Mouse (Mus musculus): ENCODE measurements around the gene Grm3. TPM values are rescaled to one million over a fixed set of nuclear protein-coding genes. Genes with fewer than 3 reads are reported as not detected.

The Grm3 gene
- polyA plus RNA-seq, 1 experiment from 2014 or later: 6.9 TPM

DNA sequence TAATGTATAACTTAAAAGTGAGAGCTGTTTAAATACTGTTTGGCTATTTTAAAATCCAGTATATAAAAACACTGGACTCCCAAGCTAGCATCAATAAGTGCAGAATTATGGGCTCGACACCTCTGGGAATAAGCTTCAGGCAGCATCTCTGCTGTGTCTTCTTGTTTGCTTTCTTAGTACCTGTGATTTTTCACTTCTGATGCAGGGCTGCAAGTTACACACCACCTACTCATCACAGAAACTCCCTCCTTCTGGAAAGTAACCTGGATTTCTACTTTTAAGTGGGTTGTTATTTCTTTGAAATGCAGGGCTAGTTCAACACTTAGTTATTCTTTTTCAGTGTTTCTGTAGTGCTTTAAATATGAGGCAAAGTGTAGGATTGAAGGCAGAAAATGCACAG, 32.6 kb downstream of the Grm3 start:
- Histone ChIP-seq H3K27me3 (replicated peaks) (no peaks in the 10 kb centered on the region), H3K27ac (no peak overlapping the region), H3K4me2 (replicated peaks) (no peak overlapping the region), H3K9ac (no peak overlapping the region), H3K4me1 (no peaks in the 10 kb centered on the region), H3K36me3 (no peaks in the 10 kb centered on the region), H3K9me3 (no peaks in the 10 kb centered on the region), H3K4me3 (no peak overlapping the region)
- ATAC-seq (ENCODE audit: low FRiP score, low read depth): no peak
- 85% methylated on average over 1 of the region's 1 CpGs for WGBS

DNA sequence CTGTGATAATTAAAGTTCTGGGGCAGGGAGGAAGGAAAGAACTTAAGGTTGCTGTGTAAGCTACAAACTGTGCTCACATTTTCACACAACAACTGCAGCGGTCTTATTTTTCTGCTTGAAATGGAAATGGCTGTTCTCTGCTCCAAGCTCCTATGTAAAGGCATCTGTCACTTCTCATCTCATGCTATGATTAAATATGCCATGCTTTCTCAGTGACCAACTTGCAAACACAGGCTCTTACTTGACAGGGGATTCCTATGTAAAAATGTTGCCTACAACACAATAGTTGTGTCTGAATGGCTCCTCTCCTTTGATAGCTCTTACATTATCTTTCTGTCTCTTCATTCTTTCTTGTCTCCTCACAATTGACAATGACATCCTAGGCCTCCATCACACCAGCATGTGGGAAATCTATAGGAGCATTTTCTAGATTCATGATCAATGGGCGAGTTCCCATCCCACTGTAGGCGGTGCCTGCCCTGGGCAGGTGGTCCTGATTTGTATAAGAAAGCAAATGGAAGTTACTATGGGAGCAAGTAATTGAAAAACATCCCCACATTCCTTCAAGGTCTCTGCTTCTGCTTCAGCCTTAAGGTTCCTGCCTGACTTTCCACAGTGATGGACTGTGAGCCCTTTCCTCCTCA, 34.2 kb downstream of the Grm3 start:
- WGBS: 41% methylated on average over 3 of the region's 3 CpGs
- no peaks in the 10 kb centered on the region for H3K9me3 ChIP-seq
- no peaks in the 10 kb centered on the region for H3K4me1 ChIP-seq
- H3K9ac ChIP-seq: no peak overlapping the region
- ATAC-seq (ENCODE audit: low FRiP score, low read depth): no peak
- no peaks in the 10 kb centered on the region for H3K36me3 ChIP-seq
- H3K27ac ChIP-seq: no peak overlapping the region
- H3K4me3 ChIP-seq: no peak overlapping the region
- H3K4me2 ChIP-seq (replicated peaks): no peak overlapping the region
- no peaks in the 10 kb centered on the region for H3K27me3 ChIP-seq (replicated peaks)

DNA sequence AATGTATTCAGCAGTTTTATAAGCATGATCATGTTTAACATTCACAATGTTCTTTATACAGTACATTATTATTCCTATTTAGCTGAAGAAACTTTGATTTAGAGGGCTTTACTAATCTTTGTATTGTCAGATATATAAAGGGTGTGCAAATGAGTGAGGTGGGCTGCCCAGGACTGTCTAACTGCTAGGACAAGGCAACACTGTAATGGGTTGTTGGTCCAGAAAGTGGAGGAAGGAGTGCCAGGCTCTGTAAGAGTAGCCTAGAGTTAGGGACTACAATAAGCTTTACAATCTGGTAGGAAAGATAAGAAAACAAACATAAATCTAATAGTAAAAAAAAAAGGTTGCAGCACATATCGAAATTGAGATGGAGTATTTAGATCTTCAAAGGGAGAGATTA, 34.8 kb downstream of the Grm3 start:
- no peak for ATAC-seq (ENCODE audit: low FRiP score, low read depth)

DNA sequence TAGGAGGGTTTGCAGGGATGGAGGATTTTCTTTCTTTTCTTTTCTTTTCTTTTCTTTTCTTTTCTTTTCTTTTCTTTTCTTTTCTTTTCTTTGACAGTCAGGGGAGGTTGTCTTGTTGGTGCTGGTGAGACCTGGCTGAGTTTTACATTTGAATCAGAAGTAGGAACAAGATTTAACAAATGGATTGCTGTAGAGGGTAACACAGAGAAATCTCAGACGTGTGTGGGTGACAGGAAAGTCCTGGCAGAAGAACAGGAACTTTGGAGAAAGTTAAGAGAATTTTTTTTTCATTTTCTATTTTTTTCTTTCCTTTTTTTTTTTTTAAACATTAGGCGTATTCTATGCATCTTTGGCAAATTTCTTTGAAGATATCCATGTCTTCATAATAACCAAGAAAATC, 41.8 kb downstream of the Grm3 start:
- H3K4me3 ChIP-seq: no peak overlapping the region
- 54% methylated on average over 2 of the region's 2 CpGs for WGBS
- no peaks in the 10 kb centered on the region for H3K36me3 ChIP-seq
- no peaks in the 10 kb centered on the region for H3K9me3 ChIP-seq
- H3K27me3 ChIP-seq (replicated peaks): no peaks in the 10 kb centered on the region
- no peak overlapping the region for H3K27ac ChIP-seq
- no peak overlapping the region for H3K4me2 ChIP-seq (replicated peaks)
- no peak for ATAC-seq (ENCODE audit: low FRiP score, low read depth)
- H3K4me1 ChIP-seq: no peaks in the 10 kb centered on the region
- no peak overlapping the region for H3K9ac ChIP-seq

More for the DNA sequence above, 34.8 kb downstream of the Grm3 start:
- H3K4me1 ChIP-seq: no peaks in the 10 kb centered on the region
- H3K36me3 ChIP-seq: no peaks in the 10 kb centered on the region
- no peak overlapping the region for H3K4me2 ChIP-seq (replicated peaks)
- H3K9me3 ChIP-seq: no peaks in the 10 kb centered on the region
- no peaks in the 10 kb centered on the region for H3K27me3 ChIP-seq (replicated peaks)
- H3K4me3 ChIP-seq: no peak overlapping the region
- 31% methylated on average over 1 of the region's 1 CpGs for WGBS
- H3K27ac ChIP-seq: no peak overlapping the region
- H3K9ac ChIP-seq: no peak overlapping the region

DNA sequence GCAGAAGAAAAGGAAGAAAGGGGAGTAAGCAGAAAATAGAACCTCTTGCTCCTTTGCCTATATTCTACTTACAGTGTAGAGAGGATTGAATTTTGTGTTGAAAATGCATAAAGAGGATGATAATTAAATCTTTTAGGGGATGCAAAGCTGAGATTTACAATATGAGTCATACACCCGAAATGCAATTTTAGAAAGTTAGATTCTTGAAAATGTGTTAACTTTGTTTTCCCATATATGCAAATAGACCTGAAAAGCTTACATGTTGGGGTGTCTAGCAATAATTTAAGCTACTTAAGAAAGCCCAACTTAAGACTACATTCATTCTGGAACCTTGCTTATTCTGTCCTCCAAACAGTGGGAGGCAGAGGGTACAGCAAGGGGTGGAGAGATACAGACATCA, 56.0 kb downstream of the Grm3 start:
- Histone ChIP-seq H3K4me1 (no peaks in the 10 kb centered on the region), H3K27me3 (replicated peaks) (no peaks in the 10 kb centered on the region), H3K4me3 (no peak overlapping the region), H3K4me2 (replicated peaks) (no peak overlapping the region), H3K27ac (no peak overlapping the region), H3K9me3 (no peaks in the 10 kb centered on the region), H3K36me3 (no peaks in the 10 kb centered on the region), H3K9ac (no peak overlapping the region)
- ATAC-seq (ENCODE audit: low FRiP score, low read depth): no peak
- 90% methylated on average over 1 of the region's 1 CpGs for WGBS

DNA sequence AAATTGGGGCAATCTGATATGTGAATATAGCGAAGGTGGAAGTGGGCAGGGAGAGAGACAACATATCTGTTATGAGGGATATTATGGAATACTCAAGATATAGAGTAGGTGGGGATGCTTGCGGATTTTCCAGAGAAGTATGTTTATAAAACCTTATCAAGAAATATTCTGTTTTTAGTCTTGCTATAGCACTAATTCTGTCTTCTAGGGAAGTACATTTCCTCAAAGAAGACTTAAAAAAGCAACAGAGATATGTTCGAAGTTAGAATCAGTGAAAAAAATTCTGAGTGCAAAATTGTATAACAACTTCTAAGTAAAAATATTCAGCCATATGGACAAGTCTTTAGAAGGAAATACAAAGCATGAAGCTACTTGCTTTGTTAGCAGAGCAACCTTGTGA, 61.6 kb downstream of the Grm3 start:
- Histone ChIP-seq H3K4me2 (replicated peaks) (no peak overlapping the region), H3K27me3 (replicated peaks) (no peaks in the 10 kb centered on the region), H3K9ac (no peak overlapping the region), H3K4me3 (no peak overlapping the region), H3K36me3 (no peaks in the 10 kb centered on the region), H3K4me1 (no peaks in the 10 kb centered on the region), H3K9me3 (no peaks in the 10 kb centered on the region), H3K27ac (no peak overlapping the region)
- 94% methylated on average over 3 of the region's 3 CpGs for WGBS
- no peak for ATAC-seq (ENCODE audit: low FRiP score, low read depth)

DNA sequence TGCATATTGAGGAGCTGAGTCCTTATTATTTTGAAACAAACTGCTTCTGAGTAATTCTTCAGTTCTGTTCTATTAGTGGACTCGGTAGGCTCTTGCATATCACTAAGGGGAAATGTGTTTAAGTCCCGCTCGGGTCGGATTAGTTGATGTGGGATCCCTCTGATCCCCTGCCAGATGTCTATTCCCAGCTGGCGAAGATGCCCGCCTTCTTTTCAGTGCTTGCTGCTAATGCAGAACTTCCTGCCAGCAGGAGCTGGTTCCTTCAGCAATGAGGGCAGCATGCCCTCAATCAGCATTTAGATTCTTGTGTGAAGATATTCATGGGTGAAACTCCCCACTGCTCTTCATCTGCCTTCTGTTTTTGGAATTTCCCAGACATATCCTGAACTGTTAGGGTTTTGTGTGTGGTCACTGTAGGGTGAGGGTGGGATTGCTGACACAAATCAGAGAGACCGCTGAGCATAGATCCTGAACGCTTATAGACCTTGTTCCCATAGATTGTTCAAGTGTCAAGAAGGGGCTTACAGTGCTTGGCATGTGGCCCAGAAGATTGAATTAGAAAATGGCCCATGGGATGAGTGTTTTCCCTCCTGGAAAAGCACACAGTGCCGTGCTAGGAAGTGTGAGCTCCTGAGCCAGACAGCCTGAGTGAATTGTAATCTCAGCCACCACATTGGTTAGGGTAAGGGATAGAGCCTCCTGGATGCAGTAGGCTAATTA, 62.9 kb downstream of the Grm3 start:
- no peak for ATAC-seq (ENCODE audit: low FRiP score, low read depth)
- no peak overlapping the region for H3K27ac ChIP-seq
- H3K4me2 ChIP-seq (replicated peaks): no peak overlapping the region
- H3K4me3 ChIP-seq: no peak overlapping the region
- no peak overlapping the region for H3K9ac ChIP-seq
- H3K27me3 ChIP-seq (replicated peaks): no peaks in the 10 kb centered on the region
- no peaks in the 10 kb centered on the region for H3K9me3 ChIP-seq
- no peaks in the 10 kb centered on the region for H3K4me1 ChIP-seq
- no peaks in the 10 kb centered on the region for H3K36me3 ChIP-seq
- 67% methylated on average over 9 of the region's 9 CpGs for WGBS

DNA sequence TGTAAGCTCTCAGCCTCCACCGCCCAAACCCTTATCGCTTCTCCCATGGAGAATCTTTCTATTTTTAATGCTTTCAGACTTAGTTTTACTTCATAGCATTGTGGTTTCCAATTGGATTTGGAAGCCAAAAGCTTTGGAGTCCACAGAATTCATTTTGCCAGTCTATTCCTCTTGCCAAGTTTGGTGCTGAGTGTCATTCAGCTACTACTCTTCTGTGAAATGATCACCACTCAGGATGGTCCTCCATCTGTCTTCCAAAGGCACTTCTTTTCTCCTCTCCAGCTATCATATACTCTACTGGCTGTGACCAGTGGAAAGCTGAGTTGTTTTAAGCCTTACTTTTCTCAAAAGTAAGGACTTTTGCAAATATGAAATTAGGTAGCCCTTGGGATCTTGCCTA, 86.4 kb downstream of the Grm3 start:
- Histone ChIP-seq H3K9me3 (no peaks in the 10 kb centered on the region; the same call in 1 of the 2 replicates), H3K4me2 (replicated peaks) (no peak overlapping the region), H3K27ac (no peak overlapping the region), H3K27me3 (replicated peaks) (no peaks in the 10 kb centered on the region), H3K4me3 (no peak overlapping the region), H3K4me1 (no peaks in the 10 kb centered on the region), H3K9ac (no peak overlapping the region), H3K36me3 (no peaks in the 10 kb centered on the region)
- no peak for ATAC-seq (ENCODE audit: low FRiP score, low read depth)
- WGBS: 97% methylated on average over 2 of the region's 2 CpGs

DNA sequence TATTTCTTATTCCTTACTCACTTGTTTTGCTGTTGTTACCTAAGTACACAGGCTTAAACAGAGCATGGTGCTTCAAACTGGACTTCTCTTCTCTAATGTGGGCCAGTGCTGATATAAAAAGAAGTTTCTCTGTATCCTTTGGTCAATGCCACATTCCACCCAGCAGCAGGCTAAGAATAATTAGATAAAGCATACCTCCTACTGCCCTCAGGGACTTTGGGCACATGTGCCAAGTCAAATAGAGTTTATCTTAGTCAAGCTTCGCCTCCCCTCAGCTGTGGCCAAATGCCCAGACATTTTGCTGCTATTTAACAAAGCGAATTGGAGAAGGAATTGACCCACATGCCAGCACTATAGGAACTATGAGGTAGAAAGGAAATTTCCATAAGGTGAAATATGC, 97.8 kb downstream of the Grm3 start:
- no peaks in the 10 kb centered on the region for H3K27me3 ChIP-seq (replicated peaks)
- no peak overlapping the region for H3K4me3 ChIP-seq
- H3K9ac ChIP-seq: no peak overlapping the region
- H3K36me3 ChIP-seq: no peaks in the 10 kb centered on the region
- peaks cover 5% of the 10 kb centered on the region; the same call in 1 of the 2 replicates for H3K4me1 ChIP-seq
- H3K4me2 ChIP-seq (replicated peaks): no peak overlapping the region
- no peaks in the 10 kb centered on the region for H3K9me3 ChIP-seq
- ATAC-seq (ENCODE audit: low FRiP score, low read depth): no peak
- WGBS: 75% methylated on average over 2 of the region's 2 CpGs
- H3K27ac ChIP-seq: no peak overlapping the region

DNA sequence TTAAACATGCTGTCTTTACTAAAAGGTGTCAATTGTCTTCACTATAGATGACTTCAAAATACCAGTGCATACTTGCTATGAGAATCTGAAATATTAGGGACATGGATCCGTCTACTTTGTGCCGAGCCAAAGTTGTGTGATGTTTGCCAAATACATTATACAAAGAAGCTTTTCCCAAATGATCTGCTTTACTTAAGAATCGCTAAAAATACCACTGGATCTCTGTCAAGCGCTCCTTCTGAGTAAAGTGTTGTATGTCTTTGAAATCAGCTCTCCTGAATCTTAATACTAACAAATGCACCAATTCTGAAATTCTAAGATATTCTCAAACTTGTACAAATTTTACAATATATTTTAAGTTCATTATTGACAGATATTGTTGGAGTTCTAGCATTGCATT, 100.6 kb downstream of the Grm3 start:
- no peak overlapping the region for H3K9ac ChIP-seq
- H3K27me3 ChIP-seq (replicated peaks): no peaks in the 10 kb centered on the region
- ATAC-seq (ENCODE audit: low FRiP score, low read depth): no peak
- H3K27ac ChIP-seq: no peak overlapping the region
- no peak overlapping the region for H3K4me2 ChIP-seq (replicated peaks)
- no peak overlapping the region for H3K4me3 ChIP-seq
- no peaks in the 10 kb centered on the region for H3K9me3 ChIP-seq
- H3K4me1 ChIP-seq: peaks cover 5% of the 10 kb centered on the region; the same call in 1 of the 2 replicates
- 91% methylated on average over 4 of the region's 4 CpGs for WGBS
- H3K36me3 ChIP-seq: no peaks in the 10 kb centered on the region

DNA sequence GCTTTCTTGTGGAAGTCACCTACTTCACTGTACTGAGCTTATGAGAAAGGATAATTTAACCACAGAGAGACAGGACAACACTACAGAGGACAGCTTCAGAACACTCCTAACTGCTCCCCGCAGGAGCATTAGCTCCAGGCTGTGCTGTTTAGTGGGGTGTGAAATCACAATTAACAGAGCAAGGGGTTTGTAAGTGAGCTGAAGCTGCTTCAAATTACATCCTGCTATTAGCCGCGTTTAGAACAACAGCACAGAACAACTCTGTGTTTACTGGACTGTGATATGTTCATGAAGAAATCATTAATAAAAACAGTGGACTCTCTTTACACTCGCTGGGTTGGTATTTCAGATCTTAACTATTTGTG, 101.9 kb downstream of the Grm3 start:
- no peak overlapping the region for H3K4me3 ChIP-seq

DNA sequence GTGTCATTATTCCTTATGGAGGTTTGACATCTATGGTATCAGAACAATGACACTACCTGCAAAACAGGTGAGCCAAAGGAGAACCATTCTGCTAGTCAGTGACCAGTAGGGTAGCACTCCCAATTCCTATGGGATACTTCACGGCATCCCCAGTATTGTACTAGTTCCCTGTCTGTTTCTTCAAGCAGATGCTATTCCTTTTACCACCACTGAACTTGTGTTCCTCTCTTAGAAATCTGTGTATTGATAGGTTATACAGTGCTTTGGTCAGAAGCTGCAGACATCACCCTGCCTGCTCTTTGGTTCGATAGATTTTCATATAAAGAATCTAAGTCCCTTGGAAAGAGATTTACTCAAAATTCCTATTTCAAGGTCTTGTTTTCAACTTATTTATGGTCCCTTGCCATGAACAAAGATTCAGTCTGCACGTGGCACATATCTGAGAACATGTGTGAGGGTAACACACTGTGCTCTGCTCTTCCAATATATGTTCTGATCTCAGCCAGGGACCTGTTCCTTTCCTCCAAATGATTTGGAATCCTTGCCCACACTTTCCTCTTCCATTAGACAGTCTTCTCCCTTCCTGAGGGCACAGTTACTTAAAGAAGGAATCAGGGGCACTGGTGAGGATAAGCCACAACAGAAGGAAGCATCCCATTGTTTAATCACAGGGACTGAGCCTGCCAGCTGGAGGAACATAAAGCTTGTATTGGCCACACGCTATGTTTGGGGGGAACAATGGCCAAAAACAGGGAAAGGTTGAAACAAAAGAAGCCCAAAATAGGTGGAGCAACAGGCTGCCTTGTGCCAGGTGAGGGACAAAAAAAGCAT, 102.5 kb downstream of the Grm3 start:
- H3K27ac ChIP-seq: no peak overlapping the region

More for the DNA sequence above, 101.9 kb downstream of the Grm3 start:
- no peaks in the 10 kb centered on the region for H3K27me3 ChIP-seq (replicated peaks)
- H3K36me3 ChIP-seq: no peaks in the 10 kb centered on the region
- peaks cover 5% of the 10 kb centered on the region; the same call in 1 of the 2 replicates for H3K4me1 ChIP-seq
- no peak overlapping the region for H3K9ac ChIP-seq
- no peak overlapping the region for H3K4me2 ChIP-seq (replicated peaks)
- peak; percentile 93 for ATAC-seq (ENCODE audit: low FRiP score, low read depth)
- WGBS: 6% methylated on average over 4 of the region's 4 CpGs
- H3K9me3 ChIP-seq: no peaks in the 10 kb centered on the region
- H3K27ac ChIP-seq: no peak overlapping the region

More for the DNA sequence above, 102.5 kb downstream of the Grm3 start:
- peaks cover 5% of the 10 kb centered on the region; the same call in 1 of the 2 replicates for H3K4me1 ChIP-seq
- no peak overlapping the region for H3K4me3 ChIP-seq
- no peaks in the 10 kb centered on the region for H3K27me3 ChIP-seq (replicated peaks)
- no peaks in the 10 kb centered on the region for H3K36me3 ChIP-seq
- 56% methylated on average over 4 of the region's 4 CpGs for WGBS
- H3K9me3 ChIP-seq: no peaks in the 10 kb centered on the region
- ATAC-seq (ENCODE audit: low FRiP score, low read depth): peak; percentile 65
- H3K4me2 ChIP-seq (replicated peaks): no peak overlapping the region
- H3K9ac ChIP-seq: no peak overlapping the region

Data from neural tube, embryonic 12.5 days (tissue).